Mouse (Mus musculus) kidney, embryonic 16.5 days (tissue): Measurements from ENCODE around the gene Sh3rf1. TPM values are rescaled to one million over a fixed set of nuclear protein-coding genes. Genes with fewer than 3 reads are reported as not detected.

Experiments
- ATAC-seq: fragments of 200-750 bp; cut with Nextera tagmentation; 2 replicates; pipeline ENCODE4 v1.8.0; 2017; ENCODE audit warnings: moderate TSS enrichment; ENCODE audit not compliant: low FRiP score, low TSS enrichment
- H3K27ac ChIP-seq: fragments of 300-500 bp; sonication (generic); 2 replicates; pipeline ENCODE4 v1.5.1; 2014; ENCODE audit warnings: low read length
- H3K27me3 ChIP-seq: fragments of 300-500 bp; sonication (generic); 2 replicates; pipeline ENCODE4 v1.6.1; 2014; ENCODE audit warnings: low read length, control low read depth, mixed read lengths; ENCODE audit not compliant: insufficient read depth
- H3K36me3 ChIP-seq: fragments of 300-500 bp; sonication (generic); 2 replicates; pipeline ENCODE4 v1.6.1; 2014; ENCODE audit warnings: low read length, control low read depth, mixed read lengths; ENCODE audit not compliant: insufficient read depth
- H3K4me1 ChIP-seq: fragments of 300-500 bp; sonication (generic); 2 replicates; pipeline ENCODE4 v1.6.1; 2014; ENCODE audit warnings: low read length, control low read depth, mixed read lengths; ENCODE audit not compliant: insufficient read depth
- H3K4me2 ChIP-seq: fragments of 300-500 bp; sonication (generic); replicated peaks from 2 replicates; pipeline ENCODE4 v1.6.1; 2014; ENCODE audit warnings: low read depth, low read length
- H3K4me3 ChIP-seq: fragments of 300-500 bp; sonication (generic); 2 replicates; pipeline ENCODE4 v1.5.1; 2014; ENCODE audit warnings: mild to moderate bottlenecking, low read length
- H3K9ac ChIP-seq: fragments of 300-500 bp; sonication (generic); replicated peaks from 2 replicates; pipeline ENCODE4 v1.6.1; 2014; ENCODE audit warnings: low read length
- H3K9me3 ChIP-seq: fragments of 300-500 bp; sonication (generic); 2 replicates; pipeline ENCODE4 v1.6.1; 2016; ENCODE audit warnings: low read length, control low read depth
- WGBS: fragments of 180-500 bp; shearing (Covaris S2); extraction: QIAGEN DNeasy Blood & Tissue Kit; methylation state at CpG from one replicate; pipeline ENCODE4 v1.1.7; 2014; 5-methylcytosine and 5-hydroxymethylcytosine counted together
- polyA plus RNA-seq: library from polyadenylated mRNA; unstranded; fragments of >200 nt; fragmentation: Nextera tagmentation; extraction: Ambion mirVana; gene quantifications from 2 replicates; pipeline ENCODE4 v1.2.1, GENCODE M21; 2015

Gene Sh3rf1
- polyA plus RNA-seq, 1 experiment from 2014 or later, result 23.3 TPM

- no peak overlapping the region for H3K27ac ChIP-seq
- no peaks in the 10 kb centered on the region for H3K27me3 ChIP-seq
- no peaks in the 10 kb centered on the region for H3K36me3 ChIP-seq
- WGBS, result 69% methylated on average over 4 of the region's 4 CpGs
- no peak overlapping the region for H3K4me3 ChIP-seq
- no peak for ATAC-seq
- peaks cover 16% of the 10 kb centered on the region; the same call in 1 of the 2 replicates for H3K4me1 ChIP-seq
- no peaks in the 10 kb centered on the region for H3K9me3 ChIP-seq
- H3K9ac ChIP-seq, result no peak overlapping the region
- H3K4me2 ChIP-seq, result no peak overlapping the region
Observed at GRCm38 (mm10) chr8:61298828-61299227, 75.2 kb downstream of the Sh3rf1 start.

GRCm38 (mm10) chr8:61301298-61302028 is 77.8 kb downstream of the Sh3rf1 start:
- 62% methylated on average over 18 of the region's 18 CpGs for WGBS
- H3K27ac ChIP-seq, result no peak overlapping the region
- peak; percentile 56; the same call in 1 of the 2 replicates for ATAC-seq

DNA sequence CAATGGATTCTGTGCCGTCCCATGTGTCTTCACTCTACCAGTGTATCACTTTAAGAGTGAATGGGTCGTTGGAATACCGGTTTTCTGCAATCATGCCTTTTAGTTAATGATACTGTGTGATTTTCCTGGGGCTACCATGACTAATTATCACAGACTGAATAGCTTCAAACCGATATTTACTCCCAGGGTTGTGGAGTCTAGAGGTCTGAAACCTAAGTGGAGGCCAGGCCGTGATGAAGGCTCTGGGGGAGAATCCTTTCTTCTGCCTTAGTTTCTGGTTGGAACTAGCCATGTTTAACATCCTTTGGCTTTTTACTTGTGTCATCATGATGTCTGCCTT is 78.3 kb downstream of the Sh3rf1 start:
- 55% methylated on average over 5 of the region's 5 CpGs for WGBS
- no peak overlapping the region for H3K9ac ChIP-seq
- H3K36me3 ChIP-seq, result no peaks in the 10 kb centered on the region
- H3K4me1 ChIP-seq, result peaks cover 19% of the 10 kb centered on the region; the same call in 1 of the 2 replicates
- no peak overlapping the region for H3K4me3 ChIP-seq
- H3K27me3 ChIP-seq, result no peaks in the 10 kb centered on the region
- ATAC-seq, result peak; percentile 32; the same call in 1 of the 2 replicates
- no peak overlapping the region for H3K4me2 ChIP-seq
- H3K27ac ChIP-seq, result no peak overlapping the region
- no peaks in the 10 kb centered on the region for H3K9me3 ChIP-seq

More at GRCm38 (mm10) chr8:61301298-61302028, 77.8 kb downstream of the Sh3rf1 start:
- no peak overlapping the region for H3K4me3 ChIP-seq
- no peak overlapping the region for H3K9ac ChIP-seq
- H3K4me2 ChIP-seq, result no peak overlapping the region
- H3K4me1 ChIP-seq, result peaks cover 19% of the 10 kb centered on the region; the same call in 1 of the 2 replicates
- H3K27me3 ChIP-seq, result no peaks in the 10 kb centered on the region
- no peaks in the 10 kb centered on the region for H3K36me3 ChIP-seq
- no peaks in the 10 kb centered on the region for H3K9me3 ChIP-seq

DNA sequence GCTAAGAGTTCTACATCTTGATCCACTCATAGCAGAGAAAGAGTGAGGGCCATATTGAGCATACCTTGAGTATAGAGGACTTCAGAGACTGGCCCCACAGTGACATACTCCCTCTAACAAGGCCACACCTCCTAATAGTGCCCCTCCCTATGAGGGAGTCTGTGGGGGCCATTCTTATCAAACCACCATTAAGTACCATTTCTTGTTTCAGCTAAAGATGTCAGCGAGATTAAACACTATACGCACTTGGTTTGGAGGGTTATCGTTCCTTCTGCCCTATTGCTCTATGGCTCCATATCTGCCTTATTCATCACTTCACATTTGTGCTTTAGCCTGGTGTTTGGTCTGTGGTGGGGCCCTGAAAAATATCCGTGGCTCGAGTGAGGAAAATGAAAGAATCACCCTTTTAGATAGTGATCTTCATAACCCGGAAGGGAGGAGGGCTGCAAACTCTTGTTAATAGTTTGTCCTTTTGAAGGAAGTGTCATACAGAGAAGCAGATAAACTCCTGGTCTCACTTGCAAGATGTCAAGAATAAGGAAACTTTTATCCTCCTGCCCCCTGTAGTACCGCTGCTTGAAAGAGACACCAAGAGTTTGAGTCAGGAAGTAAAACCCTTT is 81.9 kb downstream of the Sh3rf1 start:
- H3K27me3 ChIP-seq, result no peaks in the 10 kb centered on the region
- no peak overlapping the region for H3K9ac ChIP-seq
- peaks cover 34% of the 10 kb centered on the region for H3K4me1 ChIP-seq
- WGBS, result 68% methylated on average over 7 of the region's 7 CpGs
- H3K9me3 ChIP-seq, result no peaks in the 10 kb centered on the region
- H3K27ac ChIP-seq, result no peak overlapping the region
- no peaks in the 10 kb centered on the region for H3K36me3 ChIP-seq
- H3K4me2 ChIP-seq, result no peak overlapping the region
- ATAC-seq, result no peak
- H3K4me3 ChIP-seq, result no peak overlapping the region

DNA sequence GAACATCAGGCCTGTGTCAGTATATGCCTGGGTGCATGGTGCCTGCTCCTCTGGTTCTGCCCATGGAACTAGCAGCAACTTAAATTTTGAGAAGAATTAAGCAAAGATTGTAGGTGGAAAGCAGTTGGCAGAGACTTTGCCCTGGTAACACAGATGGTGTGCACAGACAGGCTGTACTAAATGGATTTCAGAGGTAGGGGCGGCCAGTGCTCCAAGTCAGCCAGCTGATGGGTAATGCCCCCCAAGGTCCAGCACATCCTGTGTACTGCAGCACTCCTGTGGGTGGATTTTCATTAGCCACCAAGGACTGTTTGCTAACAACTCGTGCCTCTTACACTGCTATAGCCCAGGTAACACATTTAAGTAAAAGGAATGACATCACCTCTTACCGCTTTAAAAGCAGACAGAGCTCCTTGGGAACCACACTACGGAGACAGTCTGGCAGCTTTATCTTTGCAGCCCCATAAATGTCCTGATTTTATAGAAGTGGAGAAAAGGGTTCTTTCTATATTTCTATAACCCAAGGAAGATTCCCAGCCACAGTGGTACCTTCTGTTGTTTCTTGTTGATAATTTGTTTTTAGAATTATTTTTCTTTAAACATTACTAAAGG is 82.9 kb downstream of the Sh3rf1 start:
- Histone ChIP-seq H3K36me3 (no peaks in the 10 kb centered on the region), H3K27me3 (no peaks in the 10 kb centered on the region), H3K4me3 (no peak overlapping the region), H3K4me1 (peaks cover 39% of the 10 kb centered on the region), H3K9ac (no peak overlapping the region), H3K9me3 (no peaks in the 10 kb centered on the region), H3K27ac (no peak overlapping the region), H3K4me2 (no peak overlapping the region)
- 74% methylated on average over 4 of the region's 4 CpGs for WGBS
- ATAC-seq, result no peak

DNA sequence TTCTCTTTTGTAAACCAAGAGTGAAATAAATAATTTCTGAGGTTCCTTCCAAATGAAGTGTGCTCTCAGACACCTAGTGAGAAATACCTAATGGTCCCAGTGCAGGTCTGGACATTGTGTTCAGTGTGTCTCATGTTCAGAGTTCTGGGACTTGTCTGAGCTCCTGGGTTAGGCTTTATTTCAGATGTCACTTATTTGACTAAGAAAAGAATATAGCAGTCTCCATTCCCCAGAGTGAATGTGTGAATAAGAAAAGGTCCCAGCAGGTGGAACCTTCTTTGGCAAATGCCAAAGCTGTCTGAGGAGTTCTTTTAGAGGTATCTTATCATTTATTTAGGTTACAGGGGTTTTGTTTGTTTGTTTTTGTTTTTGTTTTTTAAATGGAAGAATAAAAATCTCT is 85.2 kb downstream of the Sh3rf1 start:
- H3K9me3 ChIP-seq, result no peaks in the 10 kb centered on the region; the same call in 1 of the 2 replicates
- no peak overlapping the region for H3K9ac ChIP-seq
- no peak overlapping the region for H3K4me2 ChIP-seq
- H3K36me3 ChIP-seq, result no peaks in the 10 kb centered on the region
- no peak overlapping the region for H3K27ac ChIP-seq
- ATAC-seq, result no peak
- H3K27me3 ChIP-seq, result no peaks in the 10 kb centered on the region
- no peak overlapping the region for H3K4me3 ChIP-seq
- peaks cover 37% of the 10 kb centered on the region for H3K4me1 ChIP-seq

DNA sequence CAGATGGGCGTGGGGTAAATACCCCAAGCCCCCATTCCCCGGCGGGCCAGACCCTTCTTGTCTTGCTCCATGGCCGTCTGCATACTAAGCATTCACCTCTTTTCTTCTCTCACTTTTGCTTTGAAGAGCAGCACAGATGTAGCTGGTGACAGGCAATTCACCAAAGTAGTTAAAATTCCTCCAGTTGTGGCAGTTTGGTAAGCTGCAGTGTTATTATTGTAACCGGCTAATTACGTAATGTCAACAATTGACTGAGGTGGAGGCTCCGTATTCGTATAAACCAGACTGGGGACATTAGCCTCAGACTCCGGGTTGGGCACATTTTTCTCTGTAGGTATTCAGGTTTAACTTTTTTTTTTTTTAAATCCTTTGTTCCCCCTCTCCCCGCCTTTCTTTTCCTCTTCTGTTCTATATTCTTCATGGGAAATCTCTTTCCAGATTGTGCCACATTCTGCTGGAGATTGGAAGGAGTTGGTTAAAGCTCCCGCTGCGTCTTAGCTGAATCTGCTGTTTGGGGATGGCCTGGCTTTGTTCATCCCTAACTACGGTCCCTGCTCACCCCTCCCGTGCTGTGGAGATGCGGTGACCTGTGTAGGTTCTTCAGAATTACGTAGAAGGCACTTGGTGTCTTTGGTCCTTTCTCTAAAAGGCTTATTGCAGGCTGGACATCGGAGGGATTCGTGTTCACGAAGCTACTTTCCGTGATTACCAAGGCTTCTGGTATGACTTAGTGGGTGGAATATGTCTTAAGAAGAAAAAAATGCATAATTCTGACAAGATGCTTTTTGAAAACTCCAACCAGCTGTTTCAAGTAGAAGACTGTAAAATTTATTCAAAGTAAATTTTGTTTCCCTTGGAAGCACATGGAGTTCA is 86.1 kb downstream of the Sh3rf1 start:
- peaks cover 37% of the 10 kb centered on the region for H3K4me1 ChIP-seq
- H3K9me3 ChIP-seq, result no peaks in the 10 kb centered on the region; the same call in 1 of the 2 replicates
- ATAC-seq, result no peak
- no peaks in the 10 kb centered on the region for H3K27me3 ChIP-seq
- no peak overlapping the region for H3K4me3 ChIP-seq
- H3K4me2 ChIP-seq, result peak overlapping the region; percentile 29; the same call in 1 of the 2 replicates
- 41% methylated on average over 20 of the region's 20 CpGs for WGBS
- H3K9ac ChIP-seq, result 0 out of 2 replicates have a peak overlapping the region, but pooled peaks have one; percentile 38
- peak overlapping the region; percentile 66; the same call in 1 of the 2 replicates for H3K27ac ChIP-seq
- H3K36me3 ChIP-seq, result no peaks in the 10 kb centered on the region

DNA sequence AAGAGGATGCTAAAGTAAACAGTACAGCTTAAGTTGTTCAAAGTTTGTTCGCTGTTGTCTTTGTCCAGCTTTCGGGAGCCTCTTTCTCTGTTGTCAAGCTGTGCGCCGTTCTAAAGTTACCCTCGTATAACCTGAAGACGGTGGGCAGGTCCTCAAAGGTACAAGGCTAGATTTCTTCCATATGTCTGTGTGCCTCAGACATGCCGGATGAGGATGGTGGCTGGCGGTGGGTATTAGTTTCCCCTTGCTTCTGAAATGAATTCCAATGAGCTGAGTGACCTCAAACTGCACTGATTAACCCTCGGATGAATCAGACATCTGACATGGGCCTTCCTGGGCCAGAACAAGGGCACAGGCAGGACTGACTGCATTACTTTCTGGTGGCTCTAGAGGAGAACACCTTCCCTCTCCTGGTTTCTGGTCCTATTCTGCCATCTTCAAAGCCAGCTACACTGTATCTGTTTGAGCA is 86.8 kb downstream of the Sh3rf1 start:
- no peaks in the 10 kb centered on the region; the same call in 1 of the 2 replicates for H3K9me3 ChIP-seq
- no peaks in the 10 kb centered on the region for H3K36me3 ChIP-seq
- H3K27me3 ChIP-seq, result no peaks in the 10 kb centered on the region
- peaks cover 38% of the 10 kb centered on the region for H3K4me1 ChIP-seq
- 23% methylated on average over 9 of the region's 9 CpGs for WGBS
- peak; percentile 43; the same call in 1 of the 2 replicates for ATAC-seq
- H3K4me3 ChIP-seq, result no peak overlapping the region
- H3K4me2 ChIP-seq, result no peak overlapping the region
- peak overlapping the region; percentile 47; the same call in 1 of the 2 replicates for H3K27ac ChIP-seq
- 0 out of 2 replicates have a peak overlapping the region, but pooled peaks have one; percentile 5 for H3K9ac ChIP-seq

- ATAC-seq, result no peak
- Histone ChIP-seq H3K9me3 (no peaks in the 10 kb centered on the region; the same call in 1 of the 2 replicates), H3K4me1 (peaks cover 52% of the 10 kb centered on the region), H3K27ac (no peak overlapping the region), H3K36me3 (peaks cover 4% of the 10 kb centered on the region; the same call in 1 of the 2 replicates), H3K27me3 (no peaks in the 10 kb centered on the region), H3K4me2 (no peak overlapping the region), H3K4me3 (no peak overlapping the region), H3K9ac (no peak overlapping the region)
- 86% methylated on average over 7 of the region's 7 CpGs for WGBS
Observed at GRCm38 (mm10) chr8:61313016-61313415, 89.3 kb downstream of the Sh3rf1 start.
